Mouse (Mus musculus) layer of hippocampus, adult 9-10 months (tissue): ENCODE data around the gene Cyp4a32.

ENCODE experiments used
- DNase-seq: peaks from one replicate; pipeline ENCODE4 v3.0.0; 2022; ENCODE audit warnings: low spot score

The Cyp4a32 gene

GRCm38 (mm10) chr4:115657104-115657866 is 56.5 kb downstream of the Cyp4a32 start:
- DNase-seq = no peak

- no peak for DNase-seq
Observed at GRCm38 (mm10) chr4:115657867-115658249, 57.1 kb downstream of the Cyp4a32 start.

GRCm38 (mm10) chr4:115659190-115659589 is 58.4 kb downstream of the Cyp4a32 start:
- DNase-seq = no peak
